ENCODE assay signal across 8 mouse cellular contexts in the genomic region with DNA sequence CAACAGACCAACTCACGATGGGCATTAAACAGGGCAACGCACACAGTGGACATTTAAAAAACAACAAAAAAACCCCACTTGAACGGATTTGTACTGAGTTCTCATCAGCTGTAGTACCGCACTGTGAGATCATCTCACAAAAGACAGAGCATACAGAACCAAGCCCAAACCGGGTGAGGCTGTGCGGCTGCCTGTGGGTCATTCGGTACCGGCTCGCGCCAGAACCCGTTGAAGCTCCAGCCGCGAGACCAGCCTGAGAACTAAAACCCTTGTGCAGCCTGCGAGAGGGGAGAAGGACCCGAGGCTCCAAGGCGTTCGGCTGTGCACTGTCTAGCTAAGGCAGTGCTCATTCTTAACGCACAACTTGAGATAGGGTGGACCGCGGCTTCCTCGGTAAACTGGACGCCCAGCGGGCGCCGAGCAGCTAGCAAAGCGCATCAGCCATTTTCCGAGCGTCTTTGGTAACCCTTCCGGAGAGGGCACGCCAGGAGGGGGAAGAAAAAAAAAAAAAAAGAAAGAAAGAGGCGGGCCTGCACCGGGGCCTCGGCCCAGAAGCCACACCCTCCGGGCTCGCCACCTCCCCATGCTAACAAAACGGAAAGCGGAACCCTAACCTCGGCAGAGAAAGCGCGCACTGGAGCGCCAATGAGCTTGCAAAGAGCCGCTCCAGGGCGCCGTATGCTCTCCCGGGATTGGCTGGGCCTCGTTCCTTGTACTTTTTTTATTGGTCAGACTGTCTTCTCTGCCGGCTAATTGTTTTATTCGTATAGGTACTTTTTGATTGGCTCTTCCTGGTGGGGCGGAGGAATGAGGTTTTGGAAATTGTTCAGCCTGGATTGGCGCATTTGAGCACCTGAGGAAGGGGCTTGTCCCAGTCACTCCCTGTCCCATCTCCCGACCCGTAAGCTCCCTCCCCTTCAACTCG. TPM values are rescaled to one million over a fixed set of nuclear protein-coding genes. Genes with fewer than 3 reads are reported as not detected.
DNase-seq lines count a peak whose midpoint lies in the region; ATAC-seq and TF ChIP-seq lines count a peak whose summit lies in the region.

No protein-coding gene starts in this region.

- peak; percentile 100 for DNase-seq in 416B (ENCODE audit: low read depth)
- DNase-seq in heart, adult 8-10 months (ENCODE audit: low spot score) = peak; percentile 98
- peak; percentile 99 for DNase-seq in kidney, adult 9 months
- DNase-seq in limb, embryonic 14.5 days (ENCODE audit: low spot score) = peak; percentile 99
- DNase-seq in midbrain, postnatal 0 days (ENCODE audit: low spot score) = peak; percentile 99
- DNase-seq in spleen, postnatal 14 days (ENCODE audit: low spot score in 2 of 2) = peak; percentile 85 to 86

- H3K4me2 ChIP-seq in embryonic facial prominence, embryonic 15.5 days (replicated peaks) = peak overlapping the region; percentile 77
- H3K4me2 ChIP-seq in limb, embryonic 14.5 days (replicated peaks; ENCODE audit: low read depth, low read length, severe bottlenecking) = peak overlapping the region; percentile 90
- peak overlapping the region; percentile 86 for H3K4me2 ChIP-seq in midbrain, postnatal 0 days (ENCODE audit: low read depth, low read length, poor library complexity, severe bottlenecking)

- H3K9me3 ChIP-seq in embryonic facial prominence, embryonic 15.5 days (replicated peaks) = no peaks in the 10 kb centered on the region
- H3K9me3 ChIP-seq in limb, embryonic 14.5 days (ENCODE audit: control insufficient read depth, low read length) = no peaks in the 10 kb centered on the region
- H3K9me3 ChIP-seq in midbrain, postnatal 0 days (ENCODE audit: low read length) = no peaks in the 10 kb centered on the region

- H3K9ac ChIP-seq in embryonic facial prominence, embryonic 15.5 days = peak overlapping the region; percentile 77
- peak overlapping the region; percentile 93 for H3K9ac ChIP-seq in limb, embryonic 14.5 days (ENCODE audit: low read depth, low read length, severe bottlenecking)
- H3K9ac ChIP-seq in midbrain, postnatal 0 days (replicated peaks; ENCODE audit: low read length, poor library complexity, severe bottlenecking) = peak overlapping the region; percentile 86

- TF ChIP-seq CTCF in bone marrow, adult 2 months (IDR thresholded peaks at IDR 0.05; ENCODE audit: control insufficient read depth, insufficient read depth, low read length) = no peak
- no peak for TF ChIP-seq CTCF in midbrain, postnatal 0 days (IDR thresholded peaks at IDR 0.05)

- ATAC-seq in embryonic facial prominence, embryonic 15.5 days (ENCODE audit: insufficient number of reproducible peaks, low FRiP score, low TSS enrichment, low read depth) = peak; percentile 97
- peak; percentile 96 for ATAC-seq in limb, embryonic 14.5 days (ENCODE audit: low FRiP score, low read depth)
- ATAC-seq in midbrain, postnatal 0 days (ENCODE audit: low FRiP score) = peak; percentile 94

- peak overlapping the region; percentile 100 for H3K27ac ChIP-seq in bone marrow, adult 2 months (ENCODE audit: control insufficient read depth, insufficient read depth, low read depth, low read length, poor library complexity)
- H3K27ac ChIP-seq in embryonic facial prominence, embryonic 15.5 days (replicated peaks) = peak overlapping the region; percentile 100
- peak overlapping the region; percentile 100 for H3K27ac ChIP-seq in limb, embryonic 14.5 days (replicated peaks; ENCODE audit: low read depth, low read length)
- H3K27ac ChIP-seq in midbrain, postnatal 0 days (ENCODE audit: low read depth, low read length) = peak overlapping the region; percentile 99

- peak overlapping the region; percentile 91 for H3K4me3 ChIP-seq in bone marrow, adult 2 months (replicated peaks; ENCODE audit: control insufficient read depth, low read depth, low read length)
- peak overlapping the region; percentile 64 for H3K4me3 ChIP-seq in embryonic facial prominence, embryonic 15.5 days (replicated peaks)
- peak overlapping the region; percentile 97 for H3K4me3 ChIP-seq in limb, embryonic 14.5 days (replicated peaks; ENCODE audit: low read length)
- peak overlapping the region; percentile 91 for H3K4me3 ChIP-seq in midbrain, postnatal 0 days (ENCODE audit: low read depth, low read length)

- WGBS in bone marrow, adult 2 months = under 1% methylated on average over 53 of the region's 53 CpGs
- WGBS in embryonic facial prominence, embryonic 15.5 days = under 1% methylated on average over 53 of the region's 53 CpGs
- under 1% methylated on average over 52 of the region's 53 CpGs for WGBS in limb, embryonic 14.5 days
- WGBS in midbrain, postnatal 0 days = under 1% methylated on average over 52 of the region's 53 CpGs

- H3K4me1 ChIP-seq in bone marrow, adult 2 months (ENCODE audit: control insufficient read depth, insufficient read depth, low read length) = peaks cover 4% of the 10 kb centered on the region; the same call in 1 of the 2 replicates
- H3K4me1 ChIP-seq in embryonic facial prominence, embryonic 15.5 days = peaks cover 18% of the 10 kb centered on the region
- peaks cover 14% of the 10 kb centered on the region for H3K4me1 ChIP-seq in limb, embryonic 14.5 days (ENCODE audit: control insufficient read depth, insufficient read depth, low read length)
- peaks cover 4% of the 10 kb centered on the region; the same call in 1 of the 2 replicates for H3K4me1 ChIP-seq in midbrain, postnatal 0 days (ENCODE audit: insufficient read depth, low read length)

- TF ChIP-seq POLR2A in bone marrow, adult 2 months (IDR thresholded peaks at IDR 0.05; ENCODE audit: borderline replicate concordance, control insufficient read depth, low read depth, low read length) = peak; percentile 78; the same call in 1 of the 2 replicates
- peak; percentile 86; the same call in 1 of the 2 replicates for TF ChIP-seq POLR2A in limb, embryonic 14.5 days (IDR thresholded peaks at IDR 0.05; ENCODE audit: borderline replicate concordance, extremely low read depth, insufficient read depth, insufficient read length)

- H3K36me3 ChIP-seq in embryonic facial prominence, embryonic 15.5 days = no peaks in the 10 kb centered on the region
- H3K36me3 ChIP-seq in limb, embryonic 14.5 days (ENCODE audit: control insufficient read depth, insufficient read depth, low read length) = no peaks in the 10 kb centered on the region
- H3K36me3 ChIP-seq in midbrain, postnatal 0 days (ENCODE audit: insufficient read depth, low read length) = no peaks in the 10 kb centered on the region

- no peaks in the 10 kb centered on the region for H3K27me3 ChIP-seq in embryonic facial prominence, embryonic 15.5 days
- no peaks in the 10 kb centered on the region for H3K27me3 ChIP-seq in limb, embryonic 14.5 days (ENCODE audit: control insufficient read depth, insufficient read depth, low read length)
- no peaks in the 10 kb centered on the region for H3K27me3 ChIP-seq in midbrain, postnatal 0 days (ENCODE audit: insufficient read depth, low read length)

RNA-seq across cellular contexts. Expression of gene Usp1, which starts 0.7 kb away (rescaled TPM):
- 28.4 and 31.3 TPM in 2 replicates for polyA plus RNA-seq in bone marrow, adult 2 months (2011; ENCODE audit: insufficient read depth, insufficient read length, low replicate concordance, missing spikeins)
- polyA plus RNA-seq in embryonic facial prominence, embryonic 15.5 days (2015; fragmentation: Nextera tagmentation; extraction: Ambion mirVana) = 78.7 and 90.3 TPM in 2 replicates
- total RNA-seq in heart, adult 8-10 months (2022) = 10 to 100 TPM; 12.8 to 17.0 (median 14.8) TPM
- polyA plus RNA-seq in limb, embryonic 14.5 days (2012; rRNA removed) = 64.3 and 94.8 TPM in 2 replicates
- polyA plus RNA-seq in limb, embryonic 14.5 days (2014; fragmentation: Nextera tagmentation; extraction: Ambion mirVana) = 106 and 109 TPM in 2 replicates
- 10.6 and 13.0 TPM in 2 replicates for total RNA-seq in midbrain, postnatal 0 days (2014; rRNA removed)
- 19.4 and 22.5 TPM in 2 replicates for polyA plus RNA-seq in midbrain, postnatal 0 days (2015; fragmentation: Nextera tagmentation; extraction: Ambion mirVana)

Comparison
In these comparisons a context has a peak if more than half of its experiments do, and no peak if none do; other contexts are left out.
1. Peak in every context shown above with its lines: DNase-seq, ATAC-seq, H3K4me3 ChIP-seq and H3K27ac ChIP-seq.